Comparison of ENCODE assay signal across 8 mouse cellular contexts in genomic region chr19:33589626-33590302, GRCm38 (mm10). TPM values are rescaled to one million over a fixed set of nuclear protein-coding genes. Genes with fewer than 3 reads are reported as not detected.
A peak's percentile ranks its signal among the peaks of the same experiment; 100 is the strongest.
DNase-seq lines count a peak whose midpoint lies in the region; ATAC-seq lines count a peak whose summit lies in the region.
"Not testable (repeated sequence)": the region's sequence is repeated elsewhere in the genome, so short reads cannot be mapped to it uniquely, and the experiment has no call there.

No protein-coding gene starts in this region.

- peak overlapping the region; percentile 80 for H3K27ac ChIP-seq in embryonic facial prominence, embryonic 10.5 days (replicated peaks)
- H3K27ac ChIP-seq in intestine, embryonic 15.5 days; macrophage: not testable (repeated sequence)

- 5% methylated on average over 11 of the region's 38 CpGs for WGBS in embryonic facial prominence, embryonic 10.5 days
- 2% methylated on average over 10 of the region's 38 CpGs for WGBS in intestine, embryonic 15.5 days
- 23% methylated on average over 8 of the region's 38 CpGs for WGBS in macrophage (ENCODE audit: missing documents)

- H3K9ac ChIP-seq in intestine, embryonic 15.5 days, result peak overlapping the region; percentile 14; the same call in 1 of the 2 replicates

- H3K4me1 ChIP-seq in embryonic facial prominence, embryonic 10.5 days; intestine, embryonic 15.5 days (replicated peaks): not testable (repeated sequence)

- peak overlapping the region; percentile 54 for H3K4me3 ChIP-seq in embryonic facial prominence, embryonic 10.5 days
- H3K4me3 ChIP-seq in intestine, embryonic 15.5 days (replicated peaks), result peak overlapping the region; percentile 29
- H3K4me3 ChIP-seq in macrophage (ENCODE audit: inconsistent target), result peak overlapping the region; percentile 12; the same call in 1 of the 2 replicates

- H3K36me3 ChIP-seq in embryonic facial prominence, embryonic 10.5 days (replicated peaks); intestine, embryonic 15.5 days; macrophage (ENCODE audit: inconsistent target): not testable (repeated sequence)

- peak; percentile 42 for DNase-seq in adrenal gland, postnatal 10 days
- DNase-seq in embryonic facial prominence, embryonic 10.5 days (ENCODE audit: low spot score), result peak; percentile 80
- peak; percentile 0 for DNase-seq in gonadal fat pad, adult 2 months (ENCODE audit: low read depth)
- DNase-seq in left cerebral cortex, adult 9 months (ENCODE audit: low spot score in 2 of 2), result peak; percentile 14 to 47
- DNase-seq in right cerebral cortex, adult 18-20 months, result peak; percentile 49
- peak; percentile 4 to 36 for DNase-seq in urinary bladder, adult 18-20 months (ENCODE audit: low spot score in 2 of 2)

- H3K4me2 ChIP-seq in intestine, embryonic 15.5 days (replicated peaks), result peak overlapping the region; percentile 54

- H3K79me2 ChIP-seq in macrophage (ENCODE audit: inconsistent target), result not testable (repeated sequence)

- peak; percentile 98 for ATAC-seq in intestine, embryonic 15.5 days

- not testable (repeated sequence) for H3K27me3 ChIP-seq in embryonic facial prominence, embryonic 10.5 days (replicated peaks; ENCODE audit: low read depth, poor library complexity, severe bottlenecking); intestine, embryonic 15.5 days (replicated peaks)

- H3K9me3 ChIP-seq in embryonic facial prominence, embryonic 10.5 days; intestine, embryonic 15.5 days: not testable (repeated sequence)

RNA-seq across cellular contexts. Expression of gene Gm8978, which starts 35.3 kb away (rescaled TPM):
- not detected for total RNA-seq in adrenal gland, postnatal 10 days (2021)
- not detected in 2 replicates for polyA plus RNA-seq in embryonic facial prominence, embryonic 10.5 days (2016; fragmentation: Nextera tagmentation; extraction: Ambion mirVana)
- polyA plus RNA-seq in gonadal fat pad, adult 2 months (2012; rRNA removed), result not detected in 2 replicates
- polyA plus RNA-seq in intestine, embryonic 15.5 days (2015; fragmentation: Nextera tagmentation; extraction: Ambion mirVana), result not detected in 2 replicates
- total RNA-seq in macrophage (2018; cell fraction: chromatin; rRNA removed), result not detected
- total RNA-seq in macrophage (2018; cell fraction: cytosol; rRNA removed), result not detected
- not detected for total RNA-seq in macrophage (2018; cell fraction: nucleus; rRNA removed)
- not detected in 3 replicates for polyA plus RNA-seq in macrophage (2018)

Comparison
In these comparisons a context has a peak if more than half of its experiments do, and no peak if none do; other contexts are left out.
1. DNase-seq: peak in every context shown above with its lines; median percentile 80 in embryonic facial prominence, embryonic 10.5 days; 49 in right cerebral cortex, adult 18-20 months; 42 in adrenal gland, postnatal 10 days; 30 in left cerebral cortex, adult 9 months; 20 in urinary bladder, adult 18-20 months; 0 in gonadal fat pad, adult 2 months.